Mouse (Mus musculus) neural tube, postnatal 0 days (tissue): Measurements from ENCODE around the gene Prlr. TPM values are rescaled to one million over a fixed set of nuclear protein-coding genes. Genes with fewer than 3 reads are reported as not detected.

Experiments used
- polyA plus RNA-seq: library from polyadenylated mRNA; unstranded; fragments of >200 nt; fragmentation: Nextera tagmentation; extraction: Ambion mirVana; gene quantifications from 2 replicates; pipeline ENCODE4 v1.2.1, GENCODE M21; 2015

The Prlr gene
- polyA plus RNA-seq: 5.5 and 7.2 TPM in 2 replicates

DNA sequence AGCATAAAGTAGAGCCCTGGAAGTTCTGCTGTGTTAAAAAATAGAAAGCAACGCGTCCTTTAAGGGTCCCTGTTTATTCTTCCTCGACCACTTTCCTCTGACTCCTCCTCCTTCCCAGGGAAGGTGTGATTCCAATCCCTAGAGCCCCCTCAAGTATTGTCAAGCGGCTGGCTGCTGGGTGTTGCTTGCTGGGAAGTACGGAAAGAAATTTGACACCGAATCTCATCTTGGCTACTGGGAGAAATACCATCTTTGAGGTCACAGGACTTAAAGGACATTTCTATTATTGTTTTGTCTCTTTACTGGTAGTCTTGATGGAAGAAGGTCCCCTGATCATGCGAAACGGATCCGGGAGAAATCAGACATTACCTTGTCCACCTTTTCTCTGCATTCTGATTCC is at the start of gene Prlr:
TSS of gene Prlr (plus strand) at position 156 of the 400 bp plus-strand sequence.

GRCm38 (mm10) chr15:10325080-10325479 is 148.0 kb downstream of the Prlr start, which contains the start of gene Gm21973:
Gm21973 (plus strand) TSS chr15:10325380.

DNA sequence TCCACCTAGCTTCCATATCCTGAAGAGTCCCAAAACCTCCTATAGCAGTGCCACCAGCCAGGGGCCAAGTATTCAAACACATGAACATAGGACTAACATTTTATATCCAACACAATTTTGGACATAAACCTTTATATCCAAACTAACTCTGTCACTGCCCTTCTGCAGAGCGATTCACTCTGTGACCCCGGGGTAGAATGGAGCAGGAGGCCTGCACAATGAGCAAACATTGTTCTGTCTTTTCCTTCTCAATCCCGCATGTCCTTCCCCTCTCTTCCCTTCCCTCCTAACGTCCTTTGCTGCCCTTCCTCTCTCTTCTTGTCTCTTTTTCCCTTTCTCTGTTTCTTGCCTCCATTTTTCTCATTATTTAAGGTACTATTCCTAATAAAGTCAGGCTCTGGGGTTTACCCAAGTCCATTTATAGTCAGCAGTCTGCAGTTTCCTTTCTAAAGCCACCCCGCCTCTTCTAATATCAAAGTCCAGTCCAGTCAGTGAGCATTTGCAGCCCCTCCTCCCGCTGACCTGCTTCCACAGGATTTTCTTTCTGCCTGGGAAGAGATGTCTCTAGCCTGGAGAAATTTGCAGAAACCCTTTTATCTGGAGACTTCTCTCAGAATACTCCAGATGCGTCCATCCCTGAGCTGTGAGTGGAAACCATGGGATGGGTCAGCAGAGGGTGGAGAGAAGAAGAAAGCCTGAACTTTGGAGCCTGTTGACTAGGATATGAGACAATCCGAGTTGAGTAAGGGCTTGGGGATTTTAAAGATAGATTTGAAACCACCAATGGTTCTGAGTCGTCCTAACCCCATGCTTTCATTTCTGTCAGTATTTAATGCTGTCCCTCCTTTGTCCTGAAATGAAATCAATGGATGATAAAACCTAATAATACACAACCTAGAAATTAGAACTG is 181.3 kb downstream of the Prlr start, which contains the start of gene Agxt2:
TSS of gene Agxt2 (plus strand) at position 494 of the 910 bp plus-strand sequence.

Other genes with a start within 250 kb of the Prlr start
- gene Gm21973, start 148.1 kb downstream of the Prlr start, polyA plus RNA-seq: not detected in 2 replicates
- not detected in 2 replicates for gene Agxt2, start 181.3 kb downstream of the Prlr start, polyA plus RNA-seq